Mouse (Mus musculus) bone marrow macrophage, adult 2 months (primary cell): ENCODE data around the gene Psip1.

Experiments used
- CTCF ChIP-seq: IDR thresholded peaks from 2 replicates; pipeline ENCODE4 v1.5.1; 2012; ENCODE audit warnings: low read depth, mild to moderate bottlenecking, low read length, moderate library complexity
- POLR2A ChIP-seq: IDR thresholded peaks from 2 replicates; pipeline ENCODE4 v1.6.1; 2012; ENCODE audit warnings: mild to moderate bottlenecking, low read depth, low read length, borderline replicate concordance

DNA sequence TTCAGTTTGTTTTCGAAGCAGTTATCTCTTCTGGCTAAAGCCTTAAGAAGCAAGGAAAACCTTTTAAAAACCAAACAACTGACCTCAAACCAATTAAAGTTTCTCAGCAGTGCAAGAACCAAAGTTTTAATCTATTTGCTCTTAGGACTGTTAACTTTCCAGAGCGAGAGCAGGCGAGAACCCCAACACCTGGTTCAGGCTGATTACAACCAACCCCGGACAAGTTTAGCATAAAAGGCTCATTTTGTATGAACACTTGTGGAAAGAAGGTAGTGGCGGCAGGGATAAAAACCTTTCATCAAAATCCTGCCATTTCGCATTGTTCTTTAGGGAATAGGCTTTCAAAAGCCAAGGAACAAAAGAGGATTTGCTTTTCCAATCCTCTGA, 38.2 kb upstream of the Psip1 start:
- no peak for TF ChIP-seq POLR2A
- no peak for TF ChIP-seq CTCF
